Mouse (Mus musculus): ENCODE results near the gene Olfr177.

The Olfr177 gene

DNA sequence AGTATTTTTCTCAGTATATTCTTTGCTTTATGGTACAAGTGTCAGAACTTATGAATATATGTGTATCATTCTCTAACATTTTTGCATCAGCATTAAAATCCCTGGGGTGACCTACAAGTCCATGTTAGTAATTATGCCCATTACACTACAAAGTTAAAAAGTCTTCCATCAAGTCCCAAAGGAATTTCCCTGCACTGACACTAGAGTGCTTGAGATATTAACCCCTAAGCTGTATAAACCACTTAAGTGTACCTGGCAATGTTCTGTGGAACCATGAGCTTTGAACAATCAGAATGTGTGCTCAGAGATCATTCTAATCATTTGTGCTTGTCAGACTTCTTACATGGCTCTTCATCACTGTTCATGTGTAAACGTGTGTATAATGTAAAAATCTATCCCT lies at the start of gene Olfr177:
Olfr177 (minus strand) TSS at position 101 of the 400 bp plus-strand sequence.
- DNase-seq (ENCODE audit: low spot score) = no peak

DNA sequence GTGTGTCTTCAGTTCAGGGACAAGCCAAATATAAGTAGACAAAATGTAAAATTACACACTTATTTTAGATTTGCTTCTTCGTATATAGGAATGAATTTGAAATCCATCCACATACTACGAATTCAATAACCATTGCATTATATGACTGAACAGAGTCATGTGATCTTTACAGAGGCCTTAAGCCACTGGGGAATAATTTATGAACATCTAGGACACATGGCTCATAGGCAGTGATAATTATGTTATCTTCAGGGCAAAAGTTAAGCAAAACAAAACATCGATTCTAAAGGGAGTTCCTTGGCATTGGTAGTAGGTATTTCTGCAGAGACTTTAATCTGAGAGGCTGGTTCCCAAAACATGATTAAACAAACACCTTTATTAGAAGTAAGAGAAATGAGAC lies 17.4 kb upstream of the Olfr177 start, which contains the start of gene Olfr178:
Olfr178 (minus strand) TSS at position 101 of the 400 bp plus-strand sequence.
- DNase-seq (ENCODE audit: low spot score) = no peak

DNA sequence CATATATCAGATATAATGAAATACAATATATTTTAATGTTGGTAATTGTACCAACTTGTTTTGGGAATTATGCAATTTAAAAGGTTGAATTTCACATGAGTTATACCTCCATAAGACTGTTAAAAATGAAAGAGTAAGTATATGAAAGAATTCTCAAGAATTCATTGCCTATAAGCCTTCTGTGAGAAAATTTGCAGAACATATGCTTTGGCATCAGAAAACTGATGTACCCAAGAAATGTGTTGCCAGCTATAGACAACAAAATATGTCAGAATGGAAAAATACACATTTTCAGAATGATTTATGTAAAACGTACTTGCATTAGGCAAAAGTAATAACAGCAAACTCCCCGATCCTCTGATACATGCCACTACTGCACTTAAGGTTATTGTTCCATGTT lies 9.8 kb upstream of the Olfr177 start:
- DNase-seq (ENCODE audit: low spot score) = no peak

DNA sequence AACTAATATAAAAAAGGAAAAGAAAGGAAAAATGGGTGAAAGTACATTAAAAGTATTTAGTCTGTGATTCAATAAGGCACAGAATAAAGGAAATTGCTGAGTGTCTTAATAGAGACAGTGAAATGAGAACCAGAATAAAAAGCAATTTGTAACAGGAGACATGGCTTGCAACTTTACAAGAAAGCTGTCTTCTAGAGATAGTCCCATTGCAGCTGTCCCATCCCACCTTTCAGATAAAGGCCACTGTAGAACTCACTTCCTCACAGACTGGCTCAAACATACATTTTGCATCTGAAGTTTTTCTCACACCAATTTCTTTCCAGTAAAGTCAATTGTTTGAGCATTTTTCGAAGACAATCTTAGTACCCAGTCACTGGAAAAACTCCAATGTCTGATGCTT lies 13.1 kb downstream of the Olfr177 start:
- no peak for DNase-seq (ENCODE audit: low spot score)

DNA sequence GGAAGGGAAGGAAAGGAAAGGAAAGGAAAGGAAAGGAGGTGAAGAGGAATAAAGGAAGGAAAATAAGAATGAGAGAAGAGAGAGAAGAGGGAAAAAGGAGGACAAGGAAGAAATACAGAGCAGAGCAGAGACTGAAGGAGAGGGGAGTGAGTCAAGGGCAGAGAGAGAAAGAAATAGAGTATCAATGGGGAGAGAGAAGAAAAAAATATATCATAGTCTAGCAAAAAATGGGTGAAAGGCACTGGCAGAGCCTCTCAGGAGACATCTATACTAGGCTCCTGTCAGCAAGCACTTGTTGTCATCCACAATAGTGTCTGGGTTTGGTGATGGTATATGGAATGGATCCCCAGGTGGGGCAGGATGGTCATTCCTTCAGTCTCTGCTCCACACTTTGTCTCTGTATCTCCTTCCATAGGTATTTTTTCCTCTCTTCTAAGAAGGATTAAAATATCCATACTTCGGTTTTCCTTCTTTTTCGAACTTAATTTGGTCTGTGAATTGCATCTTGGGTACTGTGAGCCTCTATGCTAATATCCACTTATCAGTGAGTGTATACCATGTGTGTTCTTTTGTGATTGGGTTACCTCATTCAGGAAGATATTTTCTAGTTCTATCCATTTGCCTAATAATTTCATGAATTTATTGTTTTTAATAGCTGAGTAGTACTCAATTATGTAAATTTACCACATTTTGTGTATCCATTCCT lies 14.4 kb downstream of the Olfr177 start:
- no peak for DNase-seq (ENCODE audit: low spot score)

DNA sequence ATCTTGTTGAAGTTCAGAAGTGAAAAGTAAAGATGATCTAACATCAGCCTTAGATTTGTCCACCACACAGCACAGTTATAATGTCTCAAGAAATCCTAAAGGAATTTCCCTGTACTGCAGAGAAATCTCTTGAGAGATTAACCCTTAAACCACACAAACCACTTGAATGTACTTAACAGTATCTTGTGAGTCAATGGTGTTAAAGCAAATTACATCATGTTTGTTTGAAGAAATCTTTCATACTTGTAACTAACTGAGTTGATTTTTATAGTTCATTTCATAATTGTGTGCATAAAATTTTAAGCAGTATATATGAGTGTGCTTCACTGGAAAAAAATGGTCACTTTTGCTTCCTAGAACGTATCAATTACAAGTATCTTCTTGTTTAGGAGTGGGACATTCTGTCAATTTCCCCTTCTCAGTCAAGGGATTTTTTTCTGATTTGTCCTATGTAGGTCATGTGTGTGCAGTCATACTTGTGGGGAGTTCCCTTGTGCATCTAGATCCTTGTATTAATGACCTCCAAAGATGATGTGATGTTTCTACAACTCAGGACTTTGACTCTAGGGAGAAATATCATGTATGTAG lies 47.7 kb downstream of the Olfr177 start, which contains the start of gene Olfr175-ps1:
Olfr175-ps1 (minus strand) TSS at position 51 of the 588 bp plus-strand sequence.
- no peak for DNase-seq (ENCODE audit: low spot score)

Measured in testis, postnatal 10 days (tissue).